Mouse (Mus musculus) kidney, postnatal 14 days (tissue): ENCODE measurements around the gene Bhlha15.

ENCODE experiments used
- DNase-seq: peaks from one replicate; pipeline ENCODE4 v3.0.0; 2022; ENCODE audit warnings: mixed read lengths

The Bhlha15 gene

DNA sequence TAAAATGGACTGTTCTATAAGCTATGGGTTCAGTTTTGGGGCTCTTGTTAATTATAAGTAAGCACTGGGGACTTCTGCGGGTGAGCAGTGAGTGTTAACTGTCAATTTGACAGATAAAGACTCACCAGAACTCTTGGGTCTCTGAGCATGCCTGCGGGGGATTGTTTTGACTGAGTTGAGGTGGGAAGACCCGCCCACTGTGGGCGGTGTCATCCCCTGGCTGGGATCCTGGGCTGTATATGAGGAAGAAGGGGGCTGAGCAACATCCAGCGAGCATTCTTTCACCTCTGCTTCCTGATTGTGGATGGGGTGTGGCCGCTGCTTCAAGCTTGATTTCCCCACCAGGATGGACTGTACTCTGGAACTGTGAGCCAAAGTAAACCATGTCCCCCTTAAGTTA, 44.1 kb downstream of the Bhlha15 start:
- DNase-seq = no peak

DNA sequence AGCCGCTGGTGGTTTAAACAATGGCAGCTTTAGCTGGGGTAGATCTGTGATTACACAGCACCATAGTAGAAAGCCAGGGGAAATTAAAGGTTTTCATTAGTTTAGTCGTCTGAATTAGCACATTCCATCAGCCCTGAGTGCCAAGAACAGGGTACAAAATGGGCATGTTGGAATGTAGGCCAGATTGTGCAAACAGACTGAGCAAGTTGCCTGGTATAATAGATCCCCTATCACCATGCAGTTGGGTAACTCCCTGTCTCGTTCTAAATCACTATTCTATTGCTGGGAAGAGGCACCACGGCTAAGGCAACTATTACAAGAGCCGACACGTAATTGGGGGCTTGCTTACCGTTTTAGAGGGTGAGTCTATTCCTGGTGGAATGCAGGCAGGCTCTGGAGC, 44.6 kb downstream of the Bhlha15 start:
- no peak for DNase-seq

DNA sequence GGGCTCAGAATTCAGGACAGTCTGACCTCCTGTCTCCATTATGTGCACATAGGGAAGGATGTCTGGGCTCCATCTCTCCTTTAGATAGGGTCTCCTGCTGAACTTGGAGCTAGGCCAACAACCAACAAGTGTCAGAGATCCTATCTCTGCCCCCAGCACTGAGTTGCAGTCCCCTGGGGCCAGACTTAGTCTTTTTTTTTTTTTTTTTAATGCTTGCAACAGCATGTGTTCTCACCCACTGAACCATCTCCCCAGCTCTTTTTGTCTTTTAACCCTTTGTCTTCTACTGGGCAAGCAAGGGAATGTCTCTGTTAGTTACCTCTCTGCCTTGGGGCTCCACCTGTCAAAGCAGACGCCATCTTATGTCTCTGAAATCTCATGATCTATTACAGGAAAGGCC, 48.9 kb downstream of the Bhlha15 start:
- DNase-seq = no peak
